Mouse (Mus musculus) kidney, embryonic 16.5 days (tissue): ENCODE data around the gene Cks1b. TPM values are rescaled to one million over a fixed set of nuclear protein-coding genes. Genes with fewer than 3 reads are reported as not detected.
A peak's percentile ranks its signal among the peaks of the same experiment; 100 is the strongest.

Experiments
- ATAC-seq: fragments of 200-750 bp; cut with Nextera tagmentation; 2 replicates; pipeline ENCODE4 v1.8.0; 2017; ENCODE audit warnings: moderate TSS enrichment; ENCODE audit not compliant: low FRiP score, low TSS enrichment
- H3K27ac ChIP-seq: fragments of 300-500 bp; sonication (generic); 2 replicates; pipeline ENCODE4 v1.5.1; 2014; ENCODE audit warnings: low read length
- H3K27me3 ChIP-seq: fragments of 300-500 bp; sonication (generic); 2 replicates; pipeline ENCODE4 v1.6.1; 2014; ENCODE audit warnings: low read length, control low read depth, mixed read lengths; ENCODE audit not compliant: insufficient read depth
- H3K36me3 ChIP-seq: fragments of 300-500 bp; sonication (generic); 2 replicates; pipeline ENCODE4 v1.6.1; 2014; ENCODE audit warnings: low read length, control low read depth, mixed read lengths; ENCODE audit not compliant: insufficient read depth
- H3K4me1 ChIP-seq: fragments of 300-500 bp; sonication (generic); 2 replicates; pipeline ENCODE4 v1.6.1; 2014; ENCODE audit warnings: low read length, control low read depth, mixed read lengths; ENCODE audit not compliant: insufficient read depth
- H3K4me2 ChIP-seq: fragments of 300-500 bp; sonication (generic); replicated peaks from 2 replicates; pipeline ENCODE4 v1.6.1; 2014; ENCODE audit warnings: low read depth, low read length
- H3K4me3 ChIP-seq: fragments of 300-500 bp; sonication (generic); 2 replicates; pipeline ENCODE4 v1.5.1; 2014; ENCODE audit warnings: mild to moderate bottlenecking, low read length
- H3K9ac ChIP-seq: fragments of 300-500 bp; sonication (generic); replicated peaks from 2 replicates; pipeline ENCODE4 v1.6.1; 2014; ENCODE audit warnings: low read length
- H3K9me3 ChIP-seq: fragments of 300-500 bp; sonication (generic); 2 replicates; pipeline ENCODE4 v1.6.1; 2016; ENCODE audit warnings: low read length, control low read depth
- WGBS: fragments of 180-500 bp; shearing (Covaris S2); extraction: QIAGEN DNeasy Blood & Tissue Kit; methylation state at CpG from one replicate; pipeline ENCODE4 v1.1.7; 2014; 5-methylcytosine and 5-hydroxymethylcytosine counted together
- polyA plus RNA-seq: library from polyadenylated mRNA; unstranded; fragments of >200 nt; fragmentation: Nextera tagmentation; extraction: Ambion mirVana; gene quantifications from 2 replicates; pipeline ENCODE4 v1.2.1, GENCODE M21; 2015

Gene Cks1b
- polyA plus RNA-seq, 1 experiment from 2014 or later: 495 TPM

DNA sequence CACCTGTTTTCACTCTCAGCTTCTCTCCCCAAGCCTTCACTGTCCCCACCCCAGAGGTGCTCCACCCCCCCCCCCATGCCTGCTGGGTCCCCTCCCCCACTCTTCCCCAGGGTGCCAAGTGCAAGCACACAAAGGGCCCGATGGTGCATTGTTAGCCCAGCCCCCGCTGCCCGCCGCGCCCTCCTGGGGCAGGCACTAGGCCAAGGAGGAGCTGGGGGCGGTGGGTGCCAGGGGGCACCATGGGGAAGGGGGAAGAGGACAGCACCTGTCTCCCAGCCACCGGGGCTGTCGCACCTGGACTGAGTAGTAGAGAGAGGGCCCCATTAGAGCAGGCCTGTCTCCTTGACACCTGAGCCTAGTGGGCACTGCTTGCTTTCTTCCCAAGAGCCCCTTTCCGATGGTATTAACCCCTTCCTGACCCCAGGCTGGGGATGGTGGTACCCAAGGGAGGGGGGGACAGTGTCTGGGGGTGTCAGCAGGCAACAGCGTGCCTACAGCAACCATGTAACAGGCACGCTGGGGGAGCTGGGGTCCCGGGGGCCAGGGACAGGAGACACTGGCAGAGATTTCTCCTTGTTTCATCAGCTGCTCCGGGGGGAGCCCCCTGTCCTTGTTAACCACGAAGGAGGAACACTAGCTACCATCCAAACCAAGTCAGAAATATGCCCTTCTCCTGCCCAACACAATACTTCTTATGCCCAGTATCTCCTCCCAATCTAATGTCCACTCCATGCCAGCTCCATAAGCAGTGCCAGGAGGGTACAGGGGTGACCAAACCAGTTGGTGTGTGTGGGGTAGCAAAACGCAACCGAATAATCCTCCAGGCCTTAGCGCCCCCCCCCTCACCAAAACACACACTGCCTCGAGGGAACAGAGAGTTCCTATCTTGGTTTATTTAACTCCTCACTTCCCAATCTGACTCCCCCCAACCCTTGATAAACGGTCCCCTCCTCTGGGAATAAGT lies 27.2 kb downstream of the Cks1b start:
- Histone ChIP-seq H3K27ac (peak overlapping the region; percentile 87), H3K27me3 (no peaks in the 10 kb centered on the region), H3K4me2 (peak overlapping the region; percentile 99), H3K9me3 (no peaks in the 10 kb centered on the region), H3K36me3 (no peaks in the 10 kb centered on the region), H3K4me3 (peak overlapping the region; percentile 73), H3K9ac (peak overlapping the region; percentile 80), H3K4me1 (peaks cover 57% of the 10 kb centered on the region)
- no peak for ATAC-seq
- WGBS: 10% methylated on average over 19 of the region's 19 CpGs

DNA sequence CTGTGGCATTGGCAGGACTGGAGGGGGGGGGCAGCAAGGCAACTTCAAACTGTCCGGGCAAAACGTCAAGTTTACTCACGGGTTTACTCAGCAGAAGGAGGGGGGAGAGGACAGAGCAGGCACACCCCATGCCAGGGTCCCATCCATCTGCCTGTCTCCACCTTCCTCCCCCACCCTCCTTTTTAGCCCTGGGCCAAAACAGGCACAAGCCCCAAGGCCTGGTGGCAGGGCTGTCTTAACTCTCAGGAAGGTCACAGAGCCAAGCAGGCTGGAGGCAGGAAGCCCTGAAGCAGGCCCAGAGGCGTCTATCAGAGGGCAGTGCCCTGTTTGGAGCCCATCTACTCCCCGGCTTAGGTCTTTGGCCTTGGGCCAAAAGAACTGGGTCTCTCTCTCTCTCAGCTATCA lies 28.1 kb downstream of the Cks1b start:
- Histone ChIP-seq H3K9ac (no peak overlapping the region), H3K36me3 (no peaks in the 10 kb centered on the region), H3K4me1 (peaks cover 56% of the 10 kb centered on the region), H3K4me3 (0 out of 2 replicates have a peak overlapping the region, but pooled peaks have one; percentile 2), H3K27me3 (no peaks in the 10 kb centered on the region), H3K4me2 (peak overlapping the region; percentile 99), H3K27ac (peak overlapping the region; percentile 87; the same call in 1 of the 2 replicates), H3K9me3 (no peaks in the 10 kb centered on the region)
- 40% methylated on average over 5 of the region's 5 CpGs for WGBS
- ATAC-seq: no peak

DNA sequence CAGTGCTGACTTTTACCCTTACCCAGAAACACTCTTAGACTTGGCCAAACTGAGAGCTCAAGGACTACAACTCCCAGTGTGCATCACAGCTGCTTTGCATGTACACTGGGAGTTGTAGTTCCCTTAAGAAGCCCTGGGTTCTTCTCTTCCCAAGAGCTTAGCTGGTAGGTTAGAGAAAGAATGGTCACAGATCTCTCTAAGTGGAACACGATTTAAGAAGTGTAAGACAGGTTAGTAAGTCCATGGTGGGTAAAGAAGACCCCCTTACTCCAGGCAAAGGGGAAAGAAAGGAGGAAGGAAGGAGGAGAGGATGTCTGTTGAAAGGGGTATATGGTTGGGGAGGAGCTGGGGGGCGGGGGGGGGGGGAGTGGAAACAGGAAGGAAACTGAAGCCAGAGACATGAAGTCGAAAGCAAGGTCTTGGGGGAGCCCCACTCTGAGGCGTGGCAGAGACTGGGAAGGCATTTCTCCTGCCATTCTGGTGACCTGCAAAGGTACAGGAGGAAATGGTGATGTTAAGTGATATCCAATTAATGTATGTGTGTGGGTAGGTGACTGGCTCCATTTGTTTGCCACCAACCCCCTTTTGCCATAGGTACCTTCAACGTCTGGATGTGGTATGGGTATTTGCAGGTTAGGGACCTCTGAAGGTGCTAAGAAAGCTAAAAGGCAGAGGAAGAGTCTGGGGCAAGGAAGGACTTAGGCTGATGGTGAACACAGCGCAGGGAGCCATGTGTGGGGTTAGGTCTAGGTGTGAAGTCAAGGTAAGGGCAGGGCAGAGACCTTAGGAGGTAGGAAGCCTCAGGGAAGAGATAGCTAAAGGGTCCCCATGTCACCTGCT lies 29.1 kb downstream of the Cks1b start:
- Histone ChIP-seq H3K4me2 (no peak overlapping the region), H3K4me3 (no peak overlapping the region), H3K9me3 (no peaks in the 10 kb centered on the region), H3K27ac (no peak overlapping the region), H3K36me3 (no peaks in the 10 kb centered on the region), H3K4me1 (peaks cover 59% of the 10 kb centered on the region), H3K27me3 (no peaks in the 10 kb centered on the region), H3K9ac (no peak overlapping the region)
- no peak for ATAC-seq
- 53% methylated on average over 6 of the region's 6 CpGs for WGBS

DNA sequence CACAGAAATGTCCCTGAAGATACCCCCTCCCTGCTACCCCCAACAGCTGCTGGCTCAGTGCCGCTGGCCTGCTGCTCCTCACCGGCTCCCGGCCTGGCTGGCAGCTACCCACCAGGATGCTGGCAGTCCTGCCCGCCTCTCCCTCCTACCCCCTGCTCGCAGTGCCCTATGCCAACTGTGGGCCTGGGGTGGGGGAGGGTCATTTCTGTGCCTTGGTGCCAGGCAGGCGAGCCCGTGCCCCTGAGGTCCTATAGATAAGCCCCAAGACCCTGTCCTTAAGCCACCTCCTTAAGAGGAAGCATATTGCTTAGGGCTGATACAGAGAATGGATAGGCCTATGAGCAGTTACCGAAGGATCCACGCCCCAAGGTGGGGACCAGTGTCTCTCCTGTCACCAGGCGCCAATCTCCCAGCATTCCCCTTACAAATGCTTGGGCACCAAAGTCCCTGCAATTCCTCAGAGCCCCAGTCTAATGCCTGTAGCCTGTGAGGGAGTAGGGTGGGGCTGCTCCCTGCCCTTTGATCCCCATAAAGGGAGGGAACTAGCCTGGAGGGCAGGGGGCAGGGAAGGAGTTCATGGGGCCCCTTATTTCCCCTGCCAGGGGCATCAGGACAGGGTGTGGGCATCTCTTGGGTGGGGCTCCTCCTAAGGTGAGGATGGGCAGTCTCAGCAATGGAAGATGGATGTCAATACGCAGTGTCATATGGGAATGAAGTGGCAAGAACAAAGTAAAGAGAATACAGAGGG lies 29.9 kb downstream of the Cks1b start:
- Histone ChIP-seq H3K27ac (no peak overlapping the region), H3K4me1 (peaks cover 59% of the 10 kb centered on the region), H3K9me3 (no peaks in the 10 kb centered on the region), H3K9ac (no peak overlapping the region), H3K4me2 (no peak overlapping the region), H3K27me3 (no peaks in the 10 kb centered on the region), H3K36me3 (no peaks in the 10 kb centered on the region), H3K4me3 (no peak overlapping the region)
- ATAC-seq: no peak
- 82% methylated on average over 11 of the region's 11 CpGs for WGBS

DNA sequence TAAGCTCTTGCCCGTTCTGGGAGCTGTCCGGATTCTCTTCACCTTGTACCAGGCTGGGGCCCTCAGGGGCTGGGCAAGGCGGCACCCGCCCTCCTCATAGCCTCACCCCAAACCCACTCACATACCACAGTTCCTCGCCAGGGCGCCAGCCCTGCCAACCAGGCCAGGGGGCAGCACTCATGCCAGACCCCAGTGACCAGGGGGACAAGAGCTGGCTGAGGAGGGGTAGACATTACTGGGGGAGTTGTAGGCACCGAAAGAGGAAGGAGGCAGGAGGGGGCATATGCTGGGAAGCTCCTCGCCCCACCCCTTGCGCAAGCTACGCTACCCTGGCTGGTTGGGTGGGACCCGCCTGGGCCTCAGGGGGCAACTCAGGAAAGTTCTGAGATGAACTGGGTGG lies 30.6 kb downstream of the Cks1b start:
- H3K9ac ChIP-seq: peak overlapping the region; percentile 4; the same call in 1 of the 2 replicates
- WGBS: 79% methylated on average over 11 of the region's 11 CpGs

GRCm38 (mm10) chr3:89386438-89387420 lies 31.5 kb downstream of the Cks1b start:
- Histone ChIP-seq H3K9ac (peak overlapping the region; percentile 4; the same call in 1 of the 2 replicates), H3K36me3 (no peaks in the 10 kb centered on the region), H3K4me2 (0 out of 2 replicates have a peak overlapping the region, but pooled peaks have one; percentile 4), H3K9me3 (no peaks in the 10 kb centered on the region), H3K27ac (no peak overlapping the region), H3K4me1 (peaks cover 50% of the 10 kb centered on the region), H3K4me3 (no peak overlapping the region), H3K27me3 (no peaks in the 10 kb centered on the region)
- 53% methylated on average over 17 of the region's 17 CpGs for WGBS
- ATAC-seq: no peak

More for the DNA sequence above, 30.6 kb downstream of the Cks1b start:
- Histone ChIP-seq H3K9me3 (no peaks in the 10 kb centered on the region), H3K36me3 (no peaks in the 10 kb centered on the region), H3K27ac (no peak overlapping the region), H3K4me3 (no peak overlapping the region), H3K4me2 (0 out of 2 replicates have a peak overlapping the region, but pooled peaks have one; percentile 4), H3K27me3 (no peaks in the 10 kb centered on the region), H3K4me1 (peaks cover 59% of the 10 kb centered on the region)
- no peak for ATAC-seq

- H3K4me3 ChIP-seq: no peak overlapping the region
- H3K27me3 ChIP-seq: no peaks in the 10 kb centered on the region
- H3K9ac ChIP-seq: no peak overlapping the region
- 50% methylated on average over 7 of the region's 11 CpGs for WGBS
- H3K9me3 ChIP-seq: no peaks in the 10 kb centered on the region
- H3K27ac ChIP-seq: no peak overlapping the region
- no peak for ATAC-seq
- H3K36me3 ChIP-seq: peaks cover 7% of the 10 kb centered on the region; the same call in 1 of the 2 replicates
- H3K4me2 ChIP-seq: no peak overlapping the region
- peaks cover 37% of the 10 kb centered on the region for H3K4me1 ChIP-seq
These were observed 32.7 kb downstream of the Cks1b start for GRCm38 (mm10) chr3:89385451-89385850.

- H3K9me3 ChIP-seq: no peaks in the 10 kb centered on the region
- H3K4me2 ChIP-seq: no peak overlapping the region
These were observed 33.7 kb downstream of the Cks1b start for GRCm38 (mm10) chr3:89384331-89385076.

More at GRCm38 (mm10) chr3:89384331-89385076, 33.7 kb downstream of the Cks1b start:
- 77% methylated on average over 10 of the region's 12 CpGs for WGBS
- Histone ChIP-seq H3K27ac (no peak overlapping the region), H3K9ac (no peak overlapping the region), H3K36me3 (peaks cover 9% of the 10 kb centered on the region; the same call in 1 of the 2 replicates), H3K4me1 (peaks cover 29% of the 10 kb centered on the region), H3K4me3 (no peak overlapping the region), H3K27me3 (no peaks in the 10 kb centered on the region)
- no peak for ATAC-seq
